Mouse (Mus musculus): ENCODE measurements around the gene Zhx3.

Zhx3 gene

DNA sequence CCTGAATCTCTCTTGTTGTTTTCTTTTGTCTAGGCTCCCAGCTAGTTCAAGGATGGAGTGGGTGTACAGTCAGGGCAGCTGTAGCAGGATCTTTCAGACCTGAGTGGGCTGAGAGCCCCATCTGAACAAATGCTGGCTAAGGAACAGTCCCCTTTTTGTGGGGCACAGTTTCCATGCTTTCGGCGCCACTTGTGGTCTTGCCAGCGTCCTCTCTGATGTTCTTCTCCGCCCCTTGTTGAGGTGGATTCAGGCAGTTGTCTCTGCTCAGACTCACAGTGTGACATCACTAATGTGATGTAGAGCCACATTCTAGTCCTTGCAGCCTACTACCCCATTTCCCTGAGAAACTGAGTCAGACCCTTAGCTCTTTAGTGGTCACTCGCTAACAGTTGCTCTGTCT, 126.2 kb downstream of the Zhx3 start:
- WGBS: 70% methylated on average over 5 of the region's 5 CpGs

DNA sequence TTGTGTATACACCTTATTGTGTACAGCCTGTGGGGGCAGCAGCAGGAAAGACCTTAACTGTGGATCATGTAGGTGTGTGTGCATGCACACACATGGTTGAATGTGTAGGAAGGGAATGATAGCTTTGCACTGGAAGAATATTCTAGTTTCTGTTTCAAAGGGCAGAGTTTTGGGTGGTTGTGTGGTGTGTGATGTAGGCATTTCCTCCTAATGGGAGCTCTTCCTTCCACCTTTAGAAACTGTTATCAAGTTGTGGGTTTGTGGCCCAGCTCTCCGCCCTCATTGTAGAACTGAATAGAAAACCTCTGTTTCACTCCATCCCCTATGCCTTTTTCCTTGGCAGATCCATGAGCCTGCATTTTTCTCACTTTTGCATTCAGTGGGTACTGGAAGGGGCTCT, 127.3 kb downstream of the Zhx3 start:
- 83% methylated on average over 1 of the region's 1 CpGs for WGBS

DNA sequence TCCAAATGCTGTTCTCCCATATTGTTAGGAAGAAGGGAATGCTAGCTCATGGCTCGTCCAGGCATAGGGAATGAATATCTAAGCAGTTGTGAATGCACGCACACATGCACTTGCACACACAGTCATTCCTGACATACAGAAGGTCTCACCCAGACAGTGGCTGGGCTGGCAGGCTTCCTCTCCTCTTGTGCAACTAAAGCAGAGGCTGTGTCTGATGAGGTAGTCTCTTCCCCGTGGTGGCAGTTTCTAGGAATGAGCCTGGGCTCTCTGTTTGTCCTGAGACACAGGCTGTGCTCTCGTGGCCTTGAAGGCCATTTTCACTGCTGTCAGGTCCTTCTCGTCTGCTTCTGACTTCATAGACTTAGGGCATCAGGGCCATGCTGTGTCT, 128.0 kb downstream of the Zhx3 start:
- 59% methylated on average over 5 of the region's 5 CpGs for WGBS

DNA sequence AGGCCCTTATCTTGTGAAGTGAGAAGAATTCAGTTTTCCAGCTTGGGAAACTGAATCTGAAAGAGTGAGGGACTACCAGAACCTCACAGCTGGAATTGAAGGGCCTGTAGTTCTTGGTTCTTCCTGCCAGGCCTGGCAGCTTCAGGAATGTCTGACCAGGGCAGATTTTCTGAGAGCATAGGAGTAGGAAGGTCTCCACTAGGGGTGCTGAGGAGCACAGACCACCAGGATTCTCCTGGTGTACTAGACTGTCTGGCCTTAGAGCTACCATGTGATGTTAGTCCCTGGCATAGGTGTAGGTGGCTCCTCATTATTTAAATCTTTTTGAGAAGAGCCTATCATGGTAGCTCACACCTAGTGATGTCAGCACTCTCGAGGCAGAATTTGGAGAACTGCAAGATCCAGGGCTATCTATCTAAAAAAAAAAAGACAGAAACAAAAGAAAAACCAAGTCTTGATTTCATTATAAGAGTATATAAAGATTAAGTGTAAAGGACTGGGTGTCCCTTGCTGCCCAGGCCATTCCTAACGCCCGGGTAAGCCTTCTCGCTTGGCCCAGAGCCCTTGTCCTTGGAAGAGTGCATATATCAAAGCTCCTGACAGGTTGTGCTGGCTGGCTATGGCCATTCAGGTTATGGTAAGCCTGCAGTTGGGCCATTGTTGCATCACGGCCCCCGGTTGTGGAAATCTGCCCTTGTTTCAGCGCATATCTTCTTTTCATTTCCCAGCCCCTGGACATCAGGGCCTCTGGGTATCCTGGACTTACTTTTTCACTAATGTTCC, 128.6 kb downstream of the Zhx3 start:
- 78% methylated on average over 7 of the region's 7 CpGs for WGBS

DNA sequence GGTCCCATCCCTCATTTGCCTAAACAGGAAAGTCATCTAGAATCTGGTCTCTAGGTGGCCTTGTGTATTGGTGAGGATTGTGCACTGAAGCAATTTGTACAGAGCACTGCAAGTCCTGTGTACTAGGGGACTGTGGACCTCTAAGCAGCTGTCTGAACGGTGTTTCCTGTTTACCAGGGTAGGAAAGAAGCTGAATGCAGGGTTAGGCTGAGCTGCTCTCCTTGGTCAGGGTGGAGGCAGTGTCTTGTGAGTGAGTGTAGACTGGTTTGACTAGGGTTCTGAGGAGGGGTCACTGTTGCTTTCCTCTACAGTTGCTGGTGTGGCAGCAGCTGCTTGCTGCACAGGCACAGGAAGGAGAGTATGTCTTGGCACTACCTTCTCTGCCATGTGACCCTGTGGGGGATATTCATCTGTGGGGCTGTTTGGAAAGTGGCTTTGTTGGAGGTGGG, 130.6 kb downstream of the Zhx3 start:
- 55% methylated on average over 1 of the region's 1 CpGs for WGBS

DNA sequence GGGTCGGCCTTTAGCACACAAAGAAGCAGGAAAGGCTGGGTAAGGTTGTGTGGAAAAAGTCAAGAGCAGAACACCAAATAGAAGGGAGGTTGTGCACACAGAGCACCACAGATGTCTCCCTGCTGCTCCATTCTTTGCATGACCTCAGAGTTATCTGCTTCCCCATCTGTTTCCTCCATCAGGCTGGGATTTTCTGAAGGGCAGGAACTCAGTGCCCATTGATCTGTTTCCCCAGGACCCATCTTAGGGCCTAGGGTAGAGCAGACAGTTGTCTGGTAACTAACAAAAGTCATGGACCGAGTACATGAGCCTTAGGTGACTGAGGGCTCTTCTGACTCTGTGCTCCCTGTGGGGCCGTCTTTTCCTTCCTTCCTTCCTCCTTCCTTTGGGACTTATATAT, 131.2 kb downstream of the Zhx3 start:
- 57% methylated on average over 3 of the region's 3 CpGs for WGBS

DNA sequence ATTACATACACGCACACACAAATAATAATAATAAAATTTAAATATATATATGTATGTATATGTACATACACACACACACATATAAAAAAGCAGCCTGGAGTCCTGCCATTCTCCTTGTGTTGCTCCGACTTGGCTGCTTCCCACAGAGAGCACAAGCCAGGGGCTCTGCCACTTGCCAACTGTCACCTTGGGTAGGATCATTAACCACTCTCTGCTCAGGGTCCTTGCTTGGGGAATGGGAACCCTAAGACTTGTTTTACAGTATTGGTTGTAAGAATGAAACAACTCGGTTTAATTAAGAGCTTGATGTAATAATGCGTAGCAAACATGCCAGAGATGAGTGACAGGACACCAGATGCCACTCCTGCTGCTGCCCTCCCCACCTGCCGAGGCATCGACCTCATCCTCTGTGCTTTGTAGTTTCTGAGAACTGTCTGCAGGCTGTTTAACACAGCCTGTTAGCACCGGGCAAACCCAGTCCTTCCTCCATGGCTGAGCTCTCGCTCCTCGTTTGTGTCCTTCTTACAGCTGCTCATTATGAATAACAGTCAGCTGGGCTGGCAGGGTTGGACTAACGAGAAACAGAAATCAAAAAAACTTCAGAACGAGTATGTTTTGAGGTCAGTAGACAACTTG, 132.2 kb downstream of the Zhx3 start:
- 39% methylated on average over 11 of the region's 11 CpGs for WGBS

DNA sequence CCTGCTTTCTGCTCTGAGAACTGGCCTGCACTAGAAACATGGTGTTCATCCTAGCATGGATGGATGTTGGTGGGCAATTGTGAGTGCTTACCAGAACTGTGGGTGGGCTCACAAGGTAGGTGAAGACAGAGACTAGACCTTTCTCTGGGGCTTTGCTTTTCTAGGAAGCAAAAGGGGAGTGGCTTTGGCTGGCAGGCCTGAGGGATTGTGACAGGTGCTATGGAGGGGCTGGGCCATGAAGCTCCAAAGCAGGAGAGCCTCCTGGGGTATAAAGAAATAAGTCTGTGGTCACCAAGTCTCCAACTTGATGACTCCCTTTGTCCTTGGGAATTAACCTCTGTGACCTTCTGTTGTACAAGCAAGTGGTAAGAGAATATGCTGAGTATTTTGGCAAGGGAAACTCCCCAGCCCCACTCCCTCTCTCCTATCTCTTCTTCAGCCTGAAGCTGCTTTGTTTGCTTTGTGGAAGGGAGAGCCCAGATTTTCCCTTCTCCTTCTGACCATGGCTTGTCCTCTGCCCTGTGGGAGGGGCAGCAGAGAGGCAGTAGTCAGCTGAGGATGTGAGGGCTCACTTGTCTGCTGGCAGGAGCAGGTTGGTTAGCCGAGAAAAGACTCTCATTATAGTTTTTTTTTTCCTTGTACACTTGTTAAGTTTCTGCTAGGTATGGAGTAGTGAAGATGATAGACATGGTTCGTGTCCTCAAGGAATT, 133.0 kb downstream of the Zhx3 start:
- 40% methylated on average over 2 of the region's 2 CpGs for WGBS

DNA sequence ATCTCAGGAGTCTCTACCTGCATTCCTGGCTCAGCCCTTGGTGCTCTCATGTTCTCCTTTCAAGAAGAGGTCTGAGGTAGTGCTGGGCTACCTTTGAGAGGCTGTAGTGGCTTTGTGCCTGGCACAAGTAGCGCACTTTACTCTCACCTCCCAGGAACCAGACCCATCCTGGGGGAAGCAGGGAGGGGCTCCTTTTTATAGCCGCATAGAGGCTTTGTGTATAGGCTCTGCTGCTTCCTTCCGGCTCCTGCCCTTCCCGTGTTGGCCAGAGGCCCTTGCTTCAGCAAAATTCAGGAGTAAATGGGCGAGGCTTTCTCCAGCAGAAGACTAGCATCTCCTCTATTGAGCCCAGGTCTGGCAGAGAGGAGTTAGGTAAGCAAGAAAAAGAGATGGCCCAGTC, 134.4 kb downstream of the Zhx3 start:
- 49% methylated on average over 5 of the region's 5 CpGs for WGBS

DNA sequence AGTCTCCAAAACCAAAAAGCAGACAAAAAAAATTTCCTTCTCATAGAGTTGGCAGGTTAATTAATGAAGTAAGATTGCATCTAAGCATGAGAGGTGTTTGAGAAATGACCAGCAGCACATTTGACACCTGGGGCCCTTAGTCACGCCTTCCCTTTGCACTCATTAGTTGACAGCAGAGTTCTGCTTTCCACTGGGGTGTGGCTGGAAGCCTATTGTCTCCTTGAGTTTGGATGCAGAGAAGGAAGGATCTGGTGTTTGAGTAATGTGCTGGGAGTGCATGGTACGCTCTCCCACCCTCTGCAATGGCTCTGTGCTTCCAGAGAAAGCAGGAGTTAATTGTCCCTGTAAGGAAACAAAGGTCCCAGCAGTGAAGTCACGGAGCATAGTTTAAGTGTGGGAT, 136.3 kb downstream of the Zhx3 start:
- WGBS: 83% methylated on average over 3 of the region's 3 CpGs

DNA sequence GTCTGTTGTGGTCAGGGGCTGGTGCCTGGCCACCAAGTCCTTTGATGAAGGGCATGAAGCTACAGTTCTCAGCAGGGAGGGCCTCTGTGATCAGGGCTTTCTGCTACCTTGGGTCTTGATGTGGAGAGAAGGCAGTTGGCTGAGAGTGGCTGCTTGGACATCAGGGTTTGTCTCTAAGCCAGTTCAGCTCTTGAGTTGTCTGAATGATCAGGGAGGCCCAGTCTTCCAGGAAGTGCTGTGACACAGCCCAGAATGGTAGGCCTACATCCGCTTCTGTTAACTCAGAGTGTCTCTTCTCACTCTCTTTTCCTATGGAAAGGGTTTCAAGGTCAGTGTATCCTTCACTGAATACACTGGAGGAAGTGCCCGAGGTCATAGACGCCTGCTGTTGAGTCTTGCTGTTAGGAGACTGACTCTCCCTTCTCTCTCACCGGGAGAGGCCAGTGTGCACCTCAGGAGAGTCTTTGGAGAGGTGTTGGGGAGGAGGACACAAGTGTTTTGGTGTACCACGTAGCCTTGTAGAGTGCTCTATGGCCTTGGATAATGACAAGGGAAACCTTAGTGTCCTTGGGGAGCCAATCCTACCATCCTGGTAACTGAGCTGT, 137.0 kb downstream of the Zhx3 start:
- 79% methylated on average over 5 of the region's 5 CpGs for WGBS

DNA sequence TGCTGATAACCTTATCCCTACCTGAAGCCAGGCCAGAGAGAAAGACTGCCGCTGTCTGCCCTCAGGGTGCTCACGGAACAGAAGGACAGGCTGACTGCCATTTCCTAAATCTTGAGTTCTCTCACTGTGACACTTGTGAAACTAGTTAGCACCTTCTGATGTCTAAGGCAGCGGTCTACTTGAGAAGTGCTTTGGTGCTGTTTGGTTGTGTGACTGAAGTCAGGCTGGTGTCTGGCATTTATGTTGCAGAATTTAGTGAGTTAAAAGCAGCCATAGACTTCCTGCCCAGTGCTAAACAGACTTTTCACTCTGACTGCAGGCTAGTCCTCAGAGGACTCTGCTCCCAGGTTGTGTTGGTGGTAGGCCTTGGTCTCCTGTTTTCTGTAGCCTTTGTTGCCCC, 138.5 kb downstream of the Zhx3 start:
- WGBS: 60% methylated on average over 3 of the region's 3 CpGs

DNA sequence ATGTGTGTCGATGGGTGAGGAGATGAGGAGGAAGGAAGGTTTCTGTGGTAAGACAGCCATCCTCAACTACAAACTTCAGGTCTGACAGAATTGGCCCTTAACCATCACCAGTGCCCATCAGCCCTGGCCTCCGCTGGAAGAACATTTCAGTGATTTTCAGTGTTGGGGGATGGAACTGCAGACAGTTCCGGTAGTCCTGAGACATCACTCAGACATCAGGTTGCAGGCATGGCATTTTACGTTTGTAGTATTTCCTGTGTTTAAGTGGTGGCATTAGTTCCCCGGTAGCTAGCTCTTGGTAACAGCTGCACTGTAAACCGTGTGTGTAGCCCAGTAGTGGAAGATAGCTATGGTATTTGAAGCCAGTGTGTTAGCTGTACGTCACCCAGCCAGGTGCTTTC, 139.7 kb downstream of the Zhx3 start:
- WGBS: 27% methylated on average over 7 of the region's 7 CpGs

DNA sequence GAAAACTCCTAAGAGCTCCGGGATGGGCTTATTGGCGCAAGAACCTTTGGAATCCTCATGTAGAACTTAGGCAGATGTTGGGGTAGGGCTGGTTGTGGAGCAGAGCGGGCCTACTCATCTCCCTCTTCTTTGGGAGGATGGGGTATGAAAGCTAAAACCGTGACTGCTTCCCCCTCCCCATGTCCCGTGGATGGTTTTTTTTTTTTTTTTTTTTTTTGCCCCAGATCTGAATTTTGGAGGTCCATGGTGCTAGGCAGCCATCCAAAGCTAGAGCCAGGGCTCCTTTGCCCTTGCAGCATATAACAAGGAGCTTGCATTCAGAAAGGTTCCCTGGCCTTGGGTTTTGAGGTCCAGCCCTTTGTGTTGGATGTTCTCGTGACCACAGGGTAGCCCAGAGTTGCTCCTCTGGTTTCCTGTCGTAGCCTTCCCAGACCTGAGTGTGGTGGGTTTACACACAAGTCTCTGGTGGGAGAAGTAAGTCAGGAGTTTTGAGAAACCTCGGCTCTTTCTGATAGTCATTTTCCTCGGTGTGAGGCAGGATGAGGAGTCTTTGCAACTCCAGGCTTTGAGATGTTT, 140.3 kb downstream of the Zhx3 start:
- WGBS: 16% methylated on average over 9 of the region's 9 CpGs

DNA sequence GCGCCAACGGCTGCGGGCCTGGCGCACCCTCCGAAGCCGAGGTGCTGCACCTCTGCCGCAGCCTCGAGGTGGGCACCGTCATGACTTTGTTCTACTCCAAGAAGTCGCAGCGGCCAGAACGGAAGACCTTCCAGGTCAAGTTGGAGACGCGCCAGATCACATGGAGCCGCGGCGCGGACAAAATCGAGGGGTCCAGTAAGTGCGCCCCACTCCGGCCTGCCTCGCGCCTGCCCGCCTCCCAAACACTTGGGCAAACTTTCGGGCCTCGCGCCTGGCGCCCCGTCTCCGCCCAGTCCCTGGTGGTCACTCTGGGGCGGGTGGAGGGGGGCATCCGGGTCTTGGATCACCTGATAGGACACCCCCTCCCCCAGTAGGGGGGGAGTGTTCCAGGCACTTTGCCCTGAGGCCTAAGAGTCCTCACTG, 140.9 kb downstream of the Zhx3 start:
- WGBS: 2% methylated on average over 32 of the region's 32 CpGs

DNA sequence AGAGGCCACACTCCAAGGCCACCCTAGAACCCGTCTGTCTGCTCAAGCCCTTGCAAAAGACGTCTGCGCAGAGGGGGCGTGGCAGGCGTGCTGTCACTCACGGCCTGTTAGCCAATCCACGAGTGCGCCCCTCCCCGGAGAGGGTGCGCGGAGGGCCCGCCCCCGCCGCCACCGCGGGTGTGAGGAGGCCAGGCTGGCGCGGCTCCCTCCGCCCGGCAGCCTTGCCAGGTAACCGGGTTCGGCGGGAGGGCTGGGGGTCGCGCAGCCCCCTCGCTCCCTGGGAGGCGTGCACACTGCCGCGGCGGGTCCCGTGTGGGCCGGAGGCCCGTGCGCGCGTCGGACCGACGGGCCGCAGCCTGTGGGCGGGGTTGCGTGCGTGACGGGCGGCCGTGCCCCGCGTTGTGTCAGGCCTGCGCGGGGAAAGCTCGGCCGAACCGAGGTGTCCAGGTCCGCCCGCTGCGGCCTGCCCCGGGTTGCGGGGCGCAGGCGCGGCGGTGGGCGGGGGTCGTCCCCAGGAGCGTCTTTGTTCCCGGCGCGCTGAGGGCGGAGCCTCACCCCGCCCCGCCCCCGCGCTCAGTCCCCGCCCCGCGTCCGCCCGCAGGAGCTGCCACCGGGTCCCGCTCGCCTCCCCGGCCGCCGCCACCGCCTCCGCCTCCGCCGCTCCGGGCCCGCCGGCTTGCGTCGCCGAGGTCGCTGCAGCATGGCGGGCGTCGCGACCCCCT, 141.5 kb downstream of the Zhx3 start, which contains the start of gene Plcg1:
Gene Plcg1, plus strand, starts transcription at position 184 of the 722 bp plus-strand sequence.
- under 1% methylated on average over 94 of the region's 99 CpGs for WGBS

DNA sequence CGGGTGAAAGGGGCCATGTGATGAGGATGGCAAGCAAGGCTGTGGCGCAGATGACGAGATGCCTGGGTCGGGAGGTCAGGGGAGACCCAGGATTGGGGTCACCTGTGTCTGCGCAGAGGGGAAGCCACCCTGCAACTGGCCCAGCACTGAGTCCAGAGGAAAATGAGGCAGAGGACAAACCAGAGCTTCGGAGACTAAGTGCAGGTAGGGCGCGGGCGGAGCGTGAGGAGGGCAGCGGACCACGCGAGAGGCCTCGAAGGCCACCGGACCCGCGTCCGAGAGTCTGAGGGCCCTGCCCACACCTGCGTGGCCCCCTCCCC, 142.0 kb downstream of the Zhx3 start:
- WGBS: 6% methylated on average over 19 of the region's 19 CpGs

DNA sequence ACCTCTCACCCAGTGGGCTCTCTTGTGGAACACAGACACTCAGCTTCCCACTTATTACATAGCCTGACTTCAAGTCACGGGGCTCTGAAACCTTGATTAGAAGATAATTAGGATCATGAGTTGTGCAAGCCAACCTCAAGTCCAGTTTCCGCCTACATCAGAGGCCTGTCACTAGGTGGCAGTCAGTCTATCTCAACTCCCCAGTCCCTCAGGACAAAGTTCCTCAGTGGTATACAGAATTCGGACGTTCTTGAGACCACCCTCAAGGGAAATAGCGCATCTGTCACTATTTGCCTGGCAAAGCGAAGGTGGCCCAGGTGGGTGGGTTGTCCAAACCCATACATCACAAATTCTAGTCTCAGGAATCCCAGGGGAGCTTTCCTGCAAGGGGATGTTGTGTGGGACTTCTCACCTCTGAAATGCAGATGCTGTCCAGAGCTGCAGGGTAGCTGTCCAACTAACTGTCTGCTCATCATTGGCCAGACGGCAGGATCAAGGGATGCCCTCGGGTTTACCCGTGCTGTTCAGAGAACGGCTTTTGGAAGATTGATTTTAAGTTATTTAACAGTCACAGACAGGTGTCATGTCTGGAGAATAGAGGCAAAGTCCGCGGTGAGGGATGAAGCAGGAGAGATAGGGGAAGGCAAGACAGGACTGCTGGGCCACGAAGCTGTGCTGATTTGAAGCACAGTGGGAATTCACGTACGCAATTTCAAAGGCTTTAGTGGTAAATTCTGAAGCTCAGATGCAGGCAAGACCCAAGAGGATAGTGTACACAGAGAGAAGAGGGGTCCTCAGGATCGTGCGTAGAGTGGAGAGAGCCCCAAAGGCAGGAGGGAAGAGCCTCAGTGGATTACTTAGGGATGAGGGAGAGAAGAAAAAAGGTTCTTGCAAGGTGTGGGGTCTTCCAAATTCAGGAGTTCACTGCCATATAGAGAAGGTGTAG, 142.7 kb downstream of the Zhx3 start:
- WGBS: 32% methylated on average over 17 of the region's 17 CpGs

DNA sequence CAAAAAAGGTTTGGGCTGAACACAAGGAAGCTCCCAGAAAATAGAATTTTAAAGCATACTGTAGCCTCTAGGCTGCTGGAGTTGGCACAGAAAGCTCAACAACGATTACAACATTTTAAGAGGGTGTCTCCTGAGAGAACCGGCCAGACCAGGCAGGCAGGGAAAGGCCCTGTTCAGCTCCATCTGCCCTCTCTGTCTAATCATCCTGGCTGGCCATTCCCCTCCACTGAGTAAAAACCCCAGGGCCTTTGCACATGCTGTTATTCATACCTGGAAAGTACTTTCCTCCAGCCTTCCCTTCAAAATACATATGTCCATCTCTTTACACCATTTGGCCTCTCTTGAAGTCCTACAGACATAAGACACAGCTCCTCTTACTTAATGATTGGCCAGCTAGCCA, 143.4 kb downstream of the Zhx3 start:
- WGBS: 34% methylated on average over 2 of the region's 2 CpGs

DNA sequence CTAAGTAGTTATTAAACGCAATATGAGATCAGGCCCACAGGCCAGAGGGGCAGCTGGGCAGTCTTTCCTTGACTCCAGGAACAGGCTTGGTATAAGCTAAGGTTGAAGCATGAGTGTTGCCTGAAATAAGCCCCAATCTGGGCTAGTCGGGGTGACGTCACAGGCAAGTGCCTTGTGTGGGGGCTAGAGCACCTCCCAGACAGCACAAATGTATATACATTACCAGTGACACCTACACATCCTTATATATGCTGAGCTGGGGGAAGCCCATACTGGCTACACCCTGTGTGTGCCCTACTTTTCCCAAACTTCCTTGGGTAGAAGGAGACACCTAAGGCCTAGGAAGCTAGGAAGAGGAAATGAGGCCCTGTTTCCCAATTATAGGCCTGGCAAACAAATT, 143.8 kb downstream of the Zhx3 start:
- 68% methylated on average over 3 of the region's 3 CpGs for WGBS

Measured in cerebral cortex, adult 2 months (tissue).